ENCODE assay signal across 16 mouse cellular contexts in the genomic region with DNA sequence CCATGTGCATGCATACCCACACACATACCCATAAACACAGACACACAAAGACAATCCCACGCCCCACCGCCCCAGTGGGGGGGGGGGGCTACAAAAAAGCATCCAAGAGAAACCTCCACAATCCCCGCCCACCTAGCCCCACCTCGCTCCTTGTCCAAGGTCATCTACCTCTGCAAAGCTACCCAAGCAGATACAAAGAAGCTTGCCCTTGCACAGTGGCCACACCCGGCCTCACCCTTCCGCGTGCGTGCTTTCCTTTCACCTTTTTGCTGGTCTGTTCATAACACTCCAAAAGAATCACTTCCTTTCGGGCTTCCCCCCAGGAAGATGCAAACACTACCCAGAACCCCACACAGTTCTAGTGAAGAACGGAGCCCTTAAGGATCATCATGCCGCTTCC. TPM values are rescaled to one million over a fixed set of nuclear protein-coding genes. Genes with fewer than 3 reads are reported as not detected.
"Had no signal": no experiment of that assay in that cellular context is flagged by ENCODE, and none has a peak within 500 bp of the region (broad histone marks: within the 10 kb centered on the region; RNA-seq: fewer than 3 reads in every experiment).

No protein-coding gene starts in this region.

- DNase-seq: kidney, adult 9 months; kidney, postnatal 36 days; layer of hippocampus, adult 9-11 months; layer of hippocampus, postnatal 36 days; liver, embryonic 13.5 days; liver, postnatal 0 days; lung, postnatal 14 days; right cerebral cortex, postnatal 14 days; thymus, postnatal 25 days had no signal

- H3K27me3 ChIP-seq: lung, embryonic 15.5 days; midbrain, embryonic 13.5 days had no signal

- H3K4me3 ChIP-seq: limb, embryonic 15.5 days; liver, embryonic 13.5 days; lung, embryonic 15.5 days; megakaryocyte, embryonic 14.5 days; midbrain, embryonic 13.5 days had no signal

- H3K4me1 ChIP-seq: limb, embryonic 15.5 days; liver, embryonic 13.5 days; lung, embryonic 15.5 days had no signal

- H3K9me3 ChIP-seq: limb, embryonic 15.5 days; liver, embryonic 13.5 days; lung, embryonic 15.5 days; megakaryocyte, embryonic 14.5 days; midbrain, embryonic 13.5 days had no signal

- H3K36me3 ChIP-seq: limb, embryonic 15.5 days; liver, embryonic 13.5 days; lung, embryonic 15.5 days; midbrain, embryonic 13.5 days had no signal

- ATAC-seq: liver, postnatal 0 days; midbrain, embryonic 13.5 days had no signal

- H3K27ac ChIP-seq: kidney, postnatal 0 days; limb, embryonic 15.5 days; liver, embryonic 13.5 days; lung, embryonic 15.5 days; macrophage; midbrain, embryonic 13.5 days had no signal

- H3K9ac ChIP-seq: limb, embryonic 15.5 days; liver, embryonic 13.5 days; liver, postnatal 0 days; lung, embryonic 15.5 days; midbrain, embryonic 13.5 days had no signal

RNA-seq across cellular contexts. Expression of gene Spats1, which starts 20.2 kb away (rescaled TPM):
- polyA plus RNA-seq: liver, postnatal 0 days; macrophage; spleen, adult 2 months had no signal

RNA-seq across cellular contexts. Expression of gene Tcte1, which starts 27.8 kb away (rescaled TPM):
- polyA plus RNA-seq: liver, embryonic 13.5 days; liver, postnatal 0 days; macrophage had no signal
